Mouse (Mus musculus) neural tube, embryonic 13.5 days (tissue): ENCODE measurements around the gene Gpr27. TPM values are rescaled to one million over a fixed set of nuclear protein-coding genes. Genes with fewer than 3 reads are reported as not detected.
A peak's percentile ranks its signal among the peaks of the same experiment; 100 is the strongest.

Source experiments
- ATAC-seq: fragments of 200-750 bp; cut with Nextera tagmentation; 2 replicates; pipeline ENCODE4 v1.8.0; 2017; ENCODE audit warnings: low read depth, mild to moderate bottlenecking, moderate TSS enrichment, moderate library complexity
- H3K27ac ChIP-seq: fragments of 300-500 bp; sonication (generic); replicated peaks from 2 replicates; pipeline ENCODE4 v1.5.1; 2015; ENCODE audit warnings: moderate library complexity, mild to moderate bottlenecking, inconsistent platforms
- H3K27me3 ChIP-seq: fragments of 300-500 bp; sonication (generic); 2 replicates; pipeline ENCODE4 v1.6.1; 2015; ENCODE audit warnings: mild to moderate bottlenecking, inconsistent platforms
- H3K36me3 ChIP-seq: fragments of 300-500 bp; sonication (generic); 2 replicates; pipeline ENCODE4 v1.6.1; 2015; ENCODE audit warnings: mild to moderate bottlenecking, inconsistent platforms
- H3K4me1 ChIP-seq: fragments of 300-500 bp; sonication (generic); replicated peaks from 2 replicates; pipeline ENCODE4 v1.6.1; 2015; ENCODE audit warnings: inconsistent platforms
- H3K4me2 ChIP-seq: fragments of 300-500 bp; sonication (generic); 2 replicates; pipeline ENCODE4 v1.6.1; 2015; ENCODE audit warnings: inconsistent platforms, mild to moderate bottlenecking, moderate library complexity
- H3K4me3 ChIP-seq: fragments of 300-500 bp; sonication (generic); 2 replicates; pipeline ENCODE4 v1.5.1; 2015; ENCODE audit warnings: mild to moderate bottlenecking, inconsistent platforms
- H3K9ac ChIP-seq: fragments of 300-500 bp; sonication (generic); 2 replicates; pipeline ENCODE4 v1.6.1; 2015; ENCODE audit warnings: moderate library complexity, mild to moderate bottlenecking, inconsistent platforms
- H3K9me3 ChIP-seq: fragments of 300-500 bp; sonication (generic); 2 replicates; pipeline ENCODE4 v1.6.1; 2016; ENCODE audit warnings: inconsistent platforms
- WGBS: fragments of 180-500 bp; shearing (Covaris S2); methylation state at CpG from one replicate; pipeline ENCODE4 v1.1.7; 2015; 5-methylcytosine and 5-hydroxymethylcytosine counted together
- polyA plus RNA-seq: library from polyadenylated mRNA; unstranded; fragments of >200 nt; fragmentation: Nextera tagmentation; extraction: Ambion mirVana; gene quantifications from 2 replicates; pipeline ENCODE4 v1.2.1, GENCODE M21; 2015

The Gpr27 gene
- polyA plus RNA-seq, 1 experiment from 2014 or later, result 11.3 TPM

DNA sequence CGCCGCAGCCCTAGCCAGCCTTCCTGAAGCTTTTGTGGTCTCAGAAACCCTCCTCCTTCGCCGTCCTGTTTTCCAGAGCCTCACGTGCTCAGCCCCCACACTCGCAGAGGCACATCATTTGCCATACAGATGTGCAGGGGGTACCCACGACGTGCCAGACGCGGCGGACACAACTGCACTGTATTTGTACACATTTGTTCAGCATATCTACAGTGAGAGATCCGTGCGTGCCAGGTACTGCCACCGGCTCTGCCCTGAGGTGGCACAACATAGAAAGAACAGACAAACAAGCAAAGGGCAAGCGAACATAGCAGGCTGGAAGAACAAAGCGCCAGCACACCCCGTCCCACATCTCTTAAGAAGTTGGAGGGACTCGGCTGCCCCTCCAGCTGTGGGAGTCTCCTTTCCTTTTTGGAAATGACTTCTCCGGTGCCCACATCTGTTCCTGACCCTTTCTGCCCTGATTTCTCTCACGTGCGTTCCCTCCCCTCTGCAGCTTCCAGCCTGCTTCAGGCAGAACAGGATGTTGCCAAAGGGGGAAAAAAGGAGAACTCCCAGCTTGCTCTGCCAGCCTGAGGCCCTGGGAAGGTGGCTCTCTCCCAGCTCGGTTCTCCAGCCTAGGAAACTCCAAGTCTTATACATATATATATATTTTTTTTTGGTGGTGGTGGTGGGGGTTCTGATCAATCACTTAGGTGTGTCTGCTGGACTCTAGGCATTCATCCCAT is 34.3 kb downstream of the Gpr27 start:
- Histone ChIP-seq H3K36me3 (no peaks in the 10 kb centered on the region), H3K4me3 (peak overlapping the region; percentile 48), H3K9ac (peak overlapping the region; percentile 68), H3K9me3 (no peaks in the 10 kb centered on the region), H3K27ac (no peak overlapping the region), H3K4me1 (peaks cover 15% of the 10 kb centered on the region), H3K27me3 (peaks cover 82% of the 10 kb centered on the region), H3K4me2 (peak overlapping the region; percentile 96)
- peak; percentile 23; the same call in 1 of the 2 replicates for ATAC-seq
- 4% methylated on average over 22 of the region's 22 CpGs for WGBS

- peaks cover 58% of the 10 kb centered on the region for H3K27me3 ChIP-seq
- peaks cover 15% of the 10 kb centered on the region for H3K4me1 ChIP-seq
- H3K4me3 ChIP-seq, result no peak overlapping the region
- 88% methylated on average over 4 of the region's 4 CpGs for WGBS
- ATAC-seq, result no peak
- H3K4me2 ChIP-seq, result no peak overlapping the region
- no peak overlapping the region for H3K27ac ChIP-seq
- no peak overlapping the region for H3K9ac ChIP-seq
- H3K36me3 ChIP-seq, result no peaks in the 10 kb centered on the region
- H3K9me3 ChIP-seq, result no peaks in the 10 kb centered on the region
Measured at GRCm38 (mm10) chr6:99729853-99730252, 37.4 kb downstream of the Gpr27 start.

DNA sequence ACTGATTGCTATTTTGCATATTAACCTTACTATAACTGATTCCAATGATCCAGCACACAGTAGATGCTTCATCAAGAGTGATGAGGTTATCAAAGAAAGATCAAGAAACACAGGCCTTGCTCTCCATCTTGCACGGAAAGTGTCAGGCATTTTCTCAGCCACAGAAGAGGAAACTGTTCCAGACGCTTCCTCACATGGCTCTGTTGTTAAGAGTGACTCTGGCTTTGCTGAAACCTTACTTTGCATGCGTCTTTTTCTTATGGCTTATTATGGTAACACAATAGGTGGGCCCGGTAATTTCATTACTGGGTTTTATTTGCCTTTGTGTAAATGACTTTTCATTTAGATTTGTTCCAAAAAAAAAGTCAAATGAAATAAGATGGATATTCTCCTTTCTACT is 39.4 kb downstream of the Gpr27 start:
- no peaks in the 10 kb centered on the region for H3K9me3 ChIP-seq
- H3K27ac ChIP-seq, result no peak overlapping the region
- no peaks in the 10 kb centered on the region for H3K36me3 ChIP-seq
- no peak overlapping the region for H3K9ac ChIP-seq
- peaks cover under 1% of the 10 kb centered on the region; the same call in 1 of the 2 replicates for H3K4me1 ChIP-seq
- H3K4me2 ChIP-seq, result no peak overlapping the region
- peaks cover 46% of the 10 kb centered on the region for H3K27me3 ChIP-seq
- no peak for ATAC-seq
- WGBS, result 66% methylated on average over 4 of the region's 4 CpGs
- no peak overlapping the region for H3K4me3 ChIP-seq

- H3K4me1 ChIP-seq, result no peaks in the 10 kb centered on the region
- H3K36me3 ChIP-seq, result no peaks in the 10 kb centered on the region
- peaks cover 39% of the 10 kb centered on the region for H3K27me3 ChIP-seq
- H3K9me3 ChIP-seq, result no peaks in the 10 kb centered on the region
- H3K4me3 ChIP-seq, result no peak overlapping the region
- H3K27ac ChIP-seq, result no peak overlapping the region
- H3K4me2 ChIP-seq, result no peak overlapping the region
- ATAC-seq, result no peak
- H3K9ac ChIP-seq, result no peak overlapping the region
- 54% methylated on average over 8 of the region's 8 CpGs for WGBS
Measured at GRCm38 (mm10) chr6:99732673-99733072, 40.2 kb downstream of the Gpr27 start.

- Histone ChIP-seq H3K27me3 (peaks cover 21% of the 10 kb centered on the region), H3K9me3 (no peaks in the 10 kb centered on the region), H3K27ac (no peak overlapping the region), H3K9ac (no peak overlapping the region), H3K4me1 (no peaks in the 10 kb centered on the region), H3K4me2 (no peak overlapping the region), H3K4me3 (no peak overlapping the region), H3K36me3 (no peaks in the 10 kb centered on the region)
- no peak for ATAC-seq
- WGBS, result 83% methylated on average over 5 of the region's 5 CpGs
Measured at GRCm38 (mm10) chr6:99734666-99735065, 42.2 kb downstream of the Gpr27 start.

- Histone ChIP-seq H3K4me2 (no peak overlapping the region), H3K4me1 (0 out of 2 replicates have a peak, but pooled peaks cover 4% of the 10 kb centered on the region), H3K9ac (no peak overlapping the region), H3K4me3 (no peak overlapping the region), H3K9me3 (no peaks in the 10 kb centered on the region), H3K27me3 (no peaks in the 10 kb centered on the region), H3K36me3 (no peaks in the 10 kb centered on the region), H3K27ac (no peak overlapping the region)
- no peak for ATAC-seq
- 76% methylated on average over 3 of the region's 3 CpGs for WGBS
Measured at GRCm38 (mm10) chr6:99742866-99743265, 50.4 kb downstream of the Gpr27 start.

Other genes starting within 250 kb of the Gpr27 start
- gene Foxp1, start 170.0 kb upstream of the Gpr27 start, polyA plus RNA-seq, result 73.2 and 74.0 TPM in 2 replicates
- 9.1 and 9.3 TPM in 2 replicates for gene Eif4e3, start 25.9 kb upstream of the Gpr27 start, polyA plus RNA-seq
- 2.7 and 3.0 TPM in 2 replicates for gene Gm20696, start 25.9 kb upstream of the Gpr27 start, polyA plus RNA-seq
- not detected in 2 replicates for gene Prok2, start 33.7 kb downstream of the Gpr27 start, polyA plus RNA-seq